8 mouse cellular contexts compared by ENCODE assay signal in genomic region chr7:35252041-35252558, GRCm38 (mm10). TPM values are rescaled to one million over a fixed set of nuclear protein-coding genes. Genes with fewer than 3 reads are reported as not detected.
DNase-seq lines count a peak whose midpoint lies in the region; ATAC-seq and TF ChIP-seq lines count a peak whose summit lies in the region.

No protein-coding gene starts in this region.

- no peaks in the 10 kb centered on the region for H3K4me1 ChIP-seq in forebrain, postnatal 0 days (ENCODE audit: insufficient read depth)
- H3K4me1 ChIP-seq in intestine, embryonic 16.5 days (ENCODE audit: control insufficient read depth, insufficient read depth, low read length): peaks cover 4% of the 10 kb centered on the region; the same call in 1 of the 2 replicates
- H3K4me1 ChIP-seq in liver, embryonic 11.5 days (replicated peaks; ENCODE audit: control insufficient read depth, insufficient read depth, low read length): no peaks in the 10 kb centered on the region
- no peaks in the 10 kb centered on the region for H3K4me1 ChIP-seq in neural tube, embryonic 11.5 days (ENCODE audit: control insufficient read depth, insufficient read depth, low read length)

- H3K4me2 ChIP-seq in forebrain, postnatal 0 days (ENCODE audit: low read depth): peak overlapping the region; percentile 48
- peak overlapping the region; percentile 24 for H3K4me2 ChIP-seq in intestine, embryonic 16.5 days (ENCODE audit: low read depth, low read length)
- peak overlapping the region; percentile 34 for H3K4me2 ChIP-seq in liver, embryonic 11.5 days
- H3K4me2 ChIP-seq in neural tube, embryonic 11.5 days (ENCODE audit: low read depth): peak overlapping the region; percentile 24

- no peak overlapping the region for H3K27ac ChIP-seq in forebrain, postnatal 0 days (ENCODE audit: low read depth, low read length)
- H3K27ac ChIP-seq in intestine, embryonic 16.5 days (ENCODE audit: low read length): no peak overlapping the region
- H3K27ac ChIP-seq in liver, embryonic 11.5 days (ENCODE audit: low read depth, low read length): no peak overlapping the region
- H3K27ac ChIP-seq in neural tube, embryonic 11.5 days (ENCODE audit: low read depth, low read length): no peak overlapping the region

- peak; percentile 76; the same call in 1 of the 2 replicates for ATAC-seq in frontal cortex, adult (ENCODE audit: low TSS enrichment)
- ATAC-seq in forebrain, postnatal 0 days: peak; percentile 90
- ATAC-seq in intestine, embryonic 16.5 days: peak; percentile 67
- no peak for ATAC-seq in liver, embryonic 11.5 days (replicated peaks; ENCODE audit: low FRiP score)
- ATAC-seq in neural tube, embryonic 11.5 days (ENCODE audit: insufficient read depth, low FRiP score, low TSS enrichment): peak; percentile 45; the same call in 1 of the 2 replicates

- H3K9me3 ChIP-seq in forebrain, postnatal 0 days (ENCODE audit: low read length): no peaks in the 10 kb centered on the region
- no peaks in the 10 kb centered on the region for H3K9me3 ChIP-seq in intestine, embryonic 16.5 days (ENCODE audit: control insufficient read depth, low read length)
- no peaks in the 10 kb centered on the region for H3K9me3 ChIP-seq in liver, embryonic 11.5 days (ENCODE audit: control insufficient read depth, low read length)
- H3K9me3 ChIP-seq in neural tube, embryonic 11.5 days (ENCODE audit: control insufficient read depth, low read length): no peaks in the 10 kb centered on the region

- H3K36me3 ChIP-seq in forebrain, postnatal 0 days (ENCODE audit: insufficient read depth): no peaks in the 10 kb centered on the region
- no peaks in the 10 kb centered on the region for H3K36me3 ChIP-seq in intestine, embryonic 16.5 days (ENCODE audit: control insufficient read depth, insufficient read depth, low read length)
- no peaks in the 10 kb centered on the region for H3K36me3 ChIP-seq in liver, embryonic 11.5 days (ENCODE audit: control insufficient read depth, insufficient read depth, low read length)
- H3K36me3 ChIP-seq in neural tube, embryonic 11.5 days (ENCODE audit: control insufficient read depth, insufficient read depth, low read length): no peaks in the 10 kb centered on the region

- WGBS in forebrain, postnatal 0 days: 4% methylated on average over 13 of the region's 13 CpGs
- WGBS in intestine, embryonic 16.5 days: 10% methylated on average over 13 of the region's 13 CpGs
- 18% methylated on average over 13 of the region's 13 CpGs for WGBS in liver, embryonic 11.5 days
- WGBS in neural tube, embryonic 11.5 days: 15% methylated on average over 12 of the region's 13 CpGs

- DNase-seq in frontal cortex, postnatal 10 days (ENCODE audit: low spot score in 2 of 2): no peak
- peak; percentile 47 for DNase-seq in cerebellum, adult 8-10 months
- DNase-seq in forebrain, postnatal 0 days: peak; percentile 81
- no peak for DNase-seq in liver, embryonic 11.5 days (ENCODE audit: low spot score)
- DNase-seq in neural tube, embryonic 11.5 days (ENCODE audit: low spot score): peak; percentile 69
- DNase-seq in spleen, postnatal 10 days (ENCODE audit: low spot score in 2 of 2): no peak

- peak; percentile 65 for TF ChIP-seq CTCF in forebrain, postnatal 0 days (IDR thresholded peaks at IDR 0.05; ENCODE audit: low read depth)

- 0 out of 2 replicates have a peak overlapping the region, but pooled peaks have one; percentile 2 for H3K9ac ChIP-seq in forebrain, postnatal 0 days
- peak overlapping the region; percentile 1; the same call in 1 of the 2 replicates for H3K9ac ChIP-seq in intestine, embryonic 16.5 days (ENCODE audit: low read depth, low read length)
- no peak overlapping the region for H3K9ac ChIP-seq in liver, embryonic 11.5 days (ENCODE audit: low read depth, low read length)
- 0 out of 2 replicates have a peak overlapping the region, but pooled peaks have one; percentile 11 for H3K9ac ChIP-seq in neural tube, embryonic 11.5 days (ENCODE audit: low read length)

- H3K27me3 ChIP-seq in forebrain, postnatal 0 days (ENCODE audit: insufficient read depth, low read length): no peaks in the 10 kb centered on the region
- no peaks in the 10 kb centered on the region for H3K27me3 ChIP-seq in intestine, embryonic 16.5 days (replicated peaks; ENCODE audit: control insufficient read depth, insufficient read depth, low read length)
- no peaks in the 10 kb centered on the region for H3K27me3 ChIP-seq in liver, embryonic 11.5 days (replicated peaks; ENCODE audit: control insufficient read depth, insufficient read depth, low read length)
- H3K27me3 ChIP-seq in neural tube, embryonic 11.5 days (ENCODE audit: control insufficient read depth, insufficient read depth, low read length): no peaks in the 10 kb centered on the region

- peak overlapping the region; percentile 27 for H3K4me3 ChIP-seq in forebrain, postnatal 0 days (ENCODE audit: low read depth, low read length)
- H3K4me3 ChIP-seq in intestine, embryonic 16.5 days (ENCODE audit: low read length): peak overlapping the region; percentile 7; the same call in 1 of the 2 replicates
- H3K4me3 ChIP-seq in liver, embryonic 11.5 days (ENCODE audit: low read depth, low read length): no peak overlapping the region
- H3K4me3 ChIP-seq in neural tube, embryonic 11.5 days (ENCODE audit: low read depth, low read length): no peak overlapping the region

RNA-seq across cellular contexts. Expression of gene Lrp3, which starts 36.8 kb away (rescaled TPM):
- total RNA-seq in forebrain, postnatal 0 days (2014; rRNA removed): 109 and 122 TPM in 2 replicates
- polyA plus RNA-seq in forebrain, postnatal 0 days (2015; fragmentation: Nextera tagmentation; extraction: Ambion mirVana): 20.9 and 22.1 TPM in 2 replicates
- polyA plus RNA-seq in intestine, embryonic 16.5 days (2015; fragmentation: Nextera tagmentation; extraction: Ambion mirVana): 2.8 and 3.3 TPM in 2 replicates
- 2.6 and 3.9 TPM in 2 replicates for polyA plus RNA-seq in liver, embryonic 11.5 days (2014; fragmentation: Nextera tagmentation; extraction: Ambion mirVana)
- 18.7 and 21.6 TPM in 2 replicates for polyA plus RNA-seq in neural tube, embryonic 11.5 days (2014; fragmentation: Nextera tagmentation; extraction: Ambion mirVana)

Comparison
In these comparisons a context has a peak if more than half of its experiments do, and no peak if none do; other contexts are left out.
1. DNase-seq: peak in cerebellum, adult 8-10 months (single experiment), forebrain, postnatal 0 days (single experiment) and neural tube, embryonic 11.5 days (single experiment); none in frontal cortex, postnatal 10 days (0 of 2), liver, embryonic 11.5 days (single experiment) and spleen, postnatal 10 days (0 of 2).
2. H3K4me3 ChIP-seq: peak in forebrain, postnatal 0 days (single experiment) and intestine, embryonic 16.5 days (single experiment); none in liver, embryonic 11.5 days (single experiment) and neural tube, embryonic 11.5 days (single experiment).
3. Peak in every context shown above with its lines, with median percentiles within 50 percentile points of each other: H3K4me2 ChIP-seq.